Mouse (Mus musculus): ENCODE measurements at regions not wholly inside any gene's neighbourhood (a gene's known extent, or its start where the extent isn't known, plus 50 kb on each side); places are given as distances from the start of the nearest gene placed in this dataset.

DNA sequence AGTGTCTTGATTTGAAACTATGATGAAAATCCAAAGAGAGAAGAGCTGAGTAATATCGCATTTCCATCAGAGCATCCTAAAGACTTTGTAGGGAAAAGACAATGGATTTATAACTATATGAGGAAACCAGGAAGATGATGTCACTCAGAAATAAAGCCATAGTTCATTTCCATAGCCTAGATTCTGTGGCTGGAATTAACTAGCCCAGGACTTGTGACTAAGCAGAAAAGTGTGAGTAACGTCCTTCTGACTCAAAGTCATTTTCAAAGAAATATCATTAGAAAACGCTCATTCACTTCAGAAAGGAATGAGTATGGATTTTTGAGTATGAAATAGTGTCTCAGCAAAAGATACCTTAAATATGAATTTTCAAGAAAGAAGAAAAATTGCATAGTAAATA, 179.9 kb upstream of the Crbn start:
- TF ChIP-seq POLR2A (IDR thresholded peaks at IDR 0.05; ENCODE audit: control insufficient read depth, low read depth, low read length) (no peak), CTCF (IDR thresholded peaks at IDR 0.05; ENCODE audit: control insufficient read depth, insufficient read depth, insufficient replicate concordance, low read depth, low read length) (no peak)
